Mouse (Mus musculus): ENCODE measurements at regions not wholly inside any gene's neighbourhood (a gene's known extent, or its start where the extent isn't known, plus 50 kb on each side); places are given as distances from the start of the nearest gene placed in this dataset.

DNA sequence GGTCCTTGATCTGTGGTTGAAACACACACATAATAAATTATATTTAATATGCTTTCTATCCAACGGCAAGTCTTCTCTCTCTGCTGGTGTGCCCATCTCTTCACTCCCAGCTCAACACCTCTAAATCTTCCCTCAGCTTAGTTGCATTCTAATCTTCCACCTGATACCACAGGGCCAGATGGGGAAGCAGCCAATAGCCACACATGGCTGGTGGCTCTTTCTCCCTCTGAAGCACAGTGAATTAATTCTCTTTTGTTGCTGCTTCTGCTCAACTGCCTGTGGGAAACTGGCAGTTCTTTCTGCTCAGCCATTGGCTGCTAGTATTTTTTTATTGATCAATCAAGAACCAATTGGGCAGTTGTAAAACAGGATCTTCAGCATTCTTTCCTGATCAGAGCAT lies 750.0 kb downstream of the Serpinb8 start:
- WGBS = 86% methylated on average over 1 of the region's 1 CpGs
- Histone ChIP-seq H3K9ac (no peak overlapping the region), H3K4me1 (no peaks in the 10 kb centered on the region), H3K4me3 (no peak overlapping the region), H3K36me3 (no peaks in the 10 kb centered on the region), H3K9me3 (no peaks in the 10 kb centered on the region), H3K27me3 (replicated peaks) (no peaks in the 10 kb centered on the region), H3K27ac (no peak overlapping the region), H3K4me2 (replicated peaks) (no peak overlapping the region)
- peak; percentile 25; the same call in 1 of the 2 replicates for ATAC-seq (ENCODE audit: low FRiP score, low read depth)

DNA sequence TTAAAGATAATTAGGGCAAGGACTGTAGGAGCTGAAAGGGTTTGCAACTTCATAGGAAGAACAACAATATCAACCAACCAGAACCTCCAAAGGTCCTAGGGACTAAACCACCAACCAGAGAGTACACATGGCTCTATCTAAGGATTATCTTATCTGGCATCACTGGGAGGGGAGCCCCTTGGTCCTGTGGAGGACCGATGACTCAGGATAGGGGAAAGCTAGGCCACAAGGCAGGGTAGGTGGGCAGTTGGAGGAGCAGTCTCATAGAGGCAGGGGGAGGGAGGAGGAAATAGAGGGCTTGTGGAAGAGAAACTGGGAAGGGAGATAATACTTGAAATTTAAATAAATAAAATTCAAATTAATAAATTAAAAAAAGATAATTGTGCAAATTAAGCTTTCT lies 751.5 kb downstream of the Serpinb8 start:
- no peak overlapping the region for H3K4me2 ChIP-seq (replicated peaks)
- no peak overlapping the region for H3K4me3 ChIP-seq
- WGBS = 86% methylated on average over 1 of the region's 1 CpGs
- H3K4me1 ChIP-seq = no peaks in the 10 kb centered on the region
- no peaks in the 10 kb centered on the region for H3K36me3 ChIP-seq
- no peaks in the 10 kb centered on the region for H3K9me3 ChIP-seq
- no peak overlapping the region for H3K27ac ChIP-seq
- no peak overlapping the region for H3K9ac ChIP-seq
- ATAC-seq (ENCODE audit: low FRiP score, low read depth) = peak; percentile 13; the same call in 1 of the 2 replicates
- H3K27me3 ChIP-seq (replicated peaks) = no peaks in the 10 kb centered on the region

- Histone ChIP-seq H3K27ac (no peak overlapping the region), H3K9ac (no peak overlapping the region), H3K4me1 (0 out of 2 replicates have a peak, but pooled peaks cover 4% of the 10 kb centered on the region), H3K4me3 (no peak overlapping the region), H3K27me3 (replicated peaks) (no peaks in the 10 kb centered on the region), H3K36me3 (no peaks in the 10 kb centered on the region), H3K4me2 (replicated peaks) (no peak overlapping the region), H3K9me3 (no peaks in the 10 kb centered on the region)
- WGBS = 68% methylated on average over 2 of the region's 2 CpGs
- ATAC-seq (ENCODE audit: low FRiP score, low read depth) = 0 out of 2 replicates have a peak, but pooled peaks have one; percentile 29
Measured at GRCm38 (mm10) chr1:108363788-108364187, 774.0 kb downstream of the Serpinb8 start.

- WGBS = 90% methylated on average over 3 of the region's 3 CpGs
- H3K4me1 ChIP-seq = no peaks in the 10 kb centered on the region
- H3K4me3 ChIP-seq = no peak overlapping the region
- H3K4me2 ChIP-seq (replicated peaks) = no peak overlapping the region
- no peak overlapping the region for H3K9ac ChIP-seq
- H3K27me3 ChIP-seq (replicated peaks) = no peaks in the 10 kb centered on the region
- no peaks in the 10 kb centered on the region for H3K9me3 ChIP-seq
- ATAC-seq (ENCODE audit: low FRiP score, low read depth) = no peak
- no peak overlapping the region for H3K27ac ChIP-seq
- H3K36me3 ChIP-seq = no peaks in the 10 kb centered on the region
Measured at GRCm38 (mm10) chr1:108369904-108370600, 780.2 kb downstream of the Serpinb8 start.

DNA sequence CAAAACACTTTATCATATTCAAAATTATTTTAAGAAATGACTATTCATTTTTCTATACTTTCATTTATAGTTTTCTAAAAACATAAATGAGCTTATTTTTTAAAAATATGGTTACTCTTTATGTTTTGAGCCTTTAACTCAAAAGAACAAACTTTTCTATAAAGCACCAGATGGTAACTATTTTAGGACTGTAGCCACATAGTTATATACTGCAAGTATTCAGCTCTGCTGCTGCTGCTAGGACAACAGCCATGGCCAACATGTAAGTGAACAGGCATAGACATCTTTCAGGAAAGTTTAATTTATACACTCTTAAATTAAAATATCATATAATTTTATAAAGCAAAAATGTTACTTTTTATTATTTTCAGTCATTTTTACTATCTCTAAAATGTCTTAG lies 800.1 kb downstream of the Serpinb8 start:
- Histone ChIP-seq H3K36me3 (no peaks in the 10 kb centered on the region), H3K27ac (no peak overlapping the region), H3K27me3 (replicated peaks) (no peaks in the 10 kb centered on the region), H3K4me3 (no peak overlapping the region), H3K4me1 (no peaks in the 10 kb centered on the region), H3K9ac (no peak overlapping the region), H3K4me2 (replicated peaks) (no peak overlapping the region), H3K9me3 (no peaks in the 10 kb centered on the region)
- no peak for ATAC-seq (ENCODE audit: low FRiP score, low read depth)

DNA sequence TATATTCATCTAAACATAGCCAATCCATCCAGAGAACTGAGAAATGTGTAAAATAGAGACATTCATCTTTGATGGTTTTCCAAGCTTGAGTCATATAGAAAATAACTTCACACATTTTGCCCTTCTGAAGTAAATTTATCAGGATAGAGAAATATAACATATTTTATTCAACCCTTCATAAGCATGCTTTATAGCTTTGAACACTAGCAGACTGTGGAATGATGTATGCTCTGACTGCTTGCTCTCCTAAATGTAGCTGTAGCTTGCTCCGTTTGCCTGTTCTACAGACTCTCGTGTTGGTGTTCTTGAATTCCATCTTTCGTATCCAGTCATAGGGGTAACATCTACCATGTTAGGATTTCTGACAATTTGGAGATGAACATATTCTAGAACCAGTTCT lies 800.7 kb downstream of the Serpinb8 start:
- Histone ChIP-seq H3K36me3 (no peaks in the 10 kb centered on the region), H3K27ac (no peak overlapping the region), H3K4me3 (no peak overlapping the region), H3K9me3 (no peaks in the 10 kb centered on the region), H3K27me3 (replicated peaks) (no peaks in the 10 kb centered on the region), H3K4me2 (replicated peaks) (no peak overlapping the region), H3K9ac (no peak overlapping the region), H3K4me1 (no peaks in the 10 kb centered on the region)
- 87% methylated on average over 3 of the region's 3 CpGs for WGBS
- no peak for ATAC-seq (ENCODE audit: low FRiP score, low read depth)

GRCm38 (mm10) chr1:108439845-108440244 lies 850.0 kb downstream of the Serpinb8 start:
- no peaks in the 10 kb centered on the region for H3K27me3 ChIP-seq (replicated peaks)
- no peak for ATAC-seq (ENCODE audit: low FRiP score, low read depth)

GRCm38 (mm10) chr1:108452776-108453175 lies 863.0 kb downstream of the Serpinb8 start:
- no peaks in the 10 kb centered on the region for H3K9me3 ChIP-seq
- H3K4me1 ChIP-seq = no peaks in the 10 kb centered on the region
- H3K4me3 ChIP-seq = no peak overlapping the region
- H3K27me3 ChIP-seq (replicated peaks) = no peaks in the 10 kb centered on the region
- no peak for ATAC-seq (ENCODE audit: low FRiP score, low read depth)
- H3K9ac ChIP-seq = no peak overlapping the region
- no peaks in the 10 kb centered on the region for H3K36me3 ChIP-seq
- no peak overlapping the region for H3K27ac ChIP-seq
- no peak overlapping the region for H3K4me2 ChIP-seq (replicated peaks)

More at GRCm38 (mm10) chr1:108439845-108440244, 850.0 kb downstream of the Serpinb8 start:
- Histone ChIP-seq H3K9me3 (no peaks in the 10 kb centered on the region), H3K9ac (no peak overlapping the region), H3K4me2 (replicated peaks) (no peak overlapping the region), H3K4me1 (no peaks in the 10 kb centered on the region), H3K27ac (no peak overlapping the region), H3K36me3 (no peaks in the 10 kb centered on the region), H3K4me3 (no peak overlapping the region)

GRCm38 (mm10) chr1:108472031-108472430 lies 882.2 kb downstream of the Serpinb8 start:
- no peak overlapping the region for H3K4me3 ChIP-seq
- no peaks in the 10 kb centered on the region for H3K27me3 ChIP-seq (replicated peaks)
- no peak overlapping the region for H3K27ac ChIP-seq
- H3K36me3 ChIP-seq = no peaks in the 10 kb centered on the region
- ATAC-seq (ENCODE audit: low FRiP score, low read depth) = no peak
- H3K4me1 ChIP-seq = no peaks in the 10 kb centered on the region
- H3K4me2 ChIP-seq (replicated peaks) = no peak overlapping the region
- no peak overlapping the region for H3K9ac ChIP-seq
- H3K9me3 ChIP-seq = no peaks in the 10 kb centered on the region
- WGBS = 89% methylated on average over 2 of the region's 2 CpGs

GRCm38 (mm10) chr1:108498854-108499253 lies 909.0 kb downstream of the Serpinb8 start:
- no peak overlapping the region for H3K27ac ChIP-seq
- H3K9me3 ChIP-seq = no peaks in the 10 kb centered on the region
- H3K4me1 ChIP-seq = no peaks in the 10 kb centered on the region
- H3K4me3 ChIP-seq = no peak overlapping the region
- ATAC-seq (ENCODE audit: low FRiP score, low read depth) = no peak
- no peak overlapping the region for H3K9ac ChIP-seq
- H3K27me3 ChIP-seq (replicated peaks) = no peaks in the 10 kb centered on the region
- H3K36me3 ChIP-seq = no peaks in the 10 kb centered on the region
- H3K4me2 ChIP-seq (replicated peaks) = no peak overlapping the region
- 75% methylated on average over 1 of the region's 1 CpGs for WGBS

DNA sequence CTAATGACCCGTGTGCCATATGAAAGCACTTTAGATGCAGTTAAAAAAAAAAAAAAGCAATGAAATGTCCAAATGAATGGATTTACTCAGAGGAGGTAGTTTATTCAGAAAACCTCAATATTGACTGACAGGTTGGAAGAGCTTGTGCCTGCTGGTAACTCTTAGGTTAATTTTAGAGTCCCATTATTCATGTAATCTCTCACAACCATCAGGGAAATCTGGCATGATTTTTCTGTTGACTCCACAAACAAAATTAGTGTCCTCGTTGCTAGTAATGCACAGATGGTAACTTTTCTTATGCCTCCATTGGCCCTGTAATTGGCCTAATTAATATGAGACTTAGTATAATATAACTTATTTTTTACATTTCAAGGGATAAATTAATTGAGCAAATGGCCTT lies 937.6 kb downstream of the Serpinb8 start:
- ATAC-seq (ENCODE audit: low FRiP score, low read depth) = no peak
- no peaks in the 10 kb centered on the region for H3K36me3 ChIP-seq
- H3K4me2 ChIP-seq (replicated peaks) = no peak overlapping the region
- H3K27me3 ChIP-seq (replicated peaks) = no peaks in the 10 kb centered on the region
- H3K9me3 ChIP-seq = no peaks in the 10 kb centered on the region
- 83% methylated on average over 2 of the region's 2 CpGs for WGBS
- no peaks in the 10 kb centered on the region for H3K4me1 ChIP-seq
- no peak overlapping the region for H3K9ac ChIP-seq
- H3K4me3 ChIP-seq = no peak overlapping the region
- no peak overlapping the region for H3K27ac ChIP-seq

GRCm38 (mm10) chr1:108538238-108538637 lies 948.4 kb downstream of the Serpinb8 start:
- Histone ChIP-seq H3K4me1 (no peaks in the 10 kb centered on the region), H3K9me3 (no peaks in the 10 kb centered on the region), H3K27me3 (replicated peaks) (no peaks in the 10 kb centered on the region), H3K9ac (no peak overlapping the region), H3K27ac (no peak overlapping the region), H3K4me3 (no peak overlapping the region), H3K36me3 (no peaks in the 10 kb centered on the region), H3K4me2 (replicated peaks) (no peak overlapping the region)
- 74% methylated on average over 11 of the region's 11 CpGs for WGBS
- no peak for ATAC-seq (ENCODE audit: low FRiP score, low read depth)

DNA sequence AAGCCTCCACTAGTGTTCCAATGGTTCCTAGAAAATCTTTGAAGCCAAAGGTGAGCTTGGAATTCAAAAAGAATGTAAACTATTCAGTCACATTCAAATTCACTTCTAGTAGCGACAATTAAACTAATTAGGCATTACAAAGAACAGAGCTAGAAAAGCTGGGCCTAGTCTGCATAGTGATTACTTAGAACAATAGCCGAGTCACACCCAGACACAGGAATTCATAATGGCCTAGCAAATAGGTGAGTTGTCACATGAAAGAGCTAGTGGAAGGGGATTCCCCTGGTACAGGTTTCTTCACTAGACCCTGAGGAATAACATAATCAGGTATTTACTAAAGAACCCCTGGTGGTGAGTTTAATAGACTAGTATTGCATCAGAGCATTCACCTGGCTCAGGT lies 958.9 kb downstream of the Serpinb8 start:
- 51% methylated on average over 2 of the region's 2 CpGs for WGBS
- Histone ChIP-seq H3K27me3 (replicated peaks) (no peaks in the 10 kb centered on the region), H3K4me3 (no peak overlapping the region), H3K27ac (no peak overlapping the region), H3K9ac (no peak overlapping the region), H3K36me3 (no peaks in the 10 kb centered on the region), H3K9me3 (no peaks in the 10 kb centered on the region), H3K4me2 (replicated peaks) (no peak overlapping the region), H3K4me1 (no peaks in the 10 kb centered on the region)
- no peak for ATAC-seq (ENCODE audit: low FRiP score, low read depth)

Data from neural tube, embryonic 12.5 days (tissue).